Mouse (Mus musculus) small intestine, adult 2 months (tissue): ENCODE data around the gene Arrdc5. TPM values are rescaled to one million over a fixed set of nuclear protein-coding genes. Genes with fewer than 3 reads are reported as not detected.

Source experiments
- H3K27ac ChIP-seq: fragments of 200-500 bp; 2 replicates; pipeline ENCODE4 v1.5.1; 2012; ENCODE audit warnings: low read depth, low read length, control low read depth, inconsistent platforms; ENCODE audit not compliant: insufficient read depth
- H3K27me3 ChIP-seq: fragments of 200-500 bp; 2 replicates; pipeline ENCODE4 v1.6.1; 2012; ENCODE audit warnings: mild to moderate bottlenecking, moderate library complexity, low read length, inconsistent platforms; ENCODE audit not compliant: control insufficient read depth, insufficient read depth
- H3K36me3 ChIP-seq: fragments of 200-500 bp; 2 replicates; pipeline ENCODE4 v1.6.1; 2012; ENCODE audit warnings: mild to moderate bottlenecking, low read length, control low read depth, inconsistent platforms; ENCODE audit not compliant: control insufficient read depth, insufficient read depth
- H3K4me1 ChIP-seq: fragments of 200-500 bp; 2 replicates; pipeline ENCODE4 v1.6.1; 2012; ENCODE audit warnings: low read length, inconsistent platforms, mixed read lengths; ENCODE audit not compliant: control insufficient read depth, insufficient read depth, insufficient read length
- H3K4me3 ChIP-seq: fragments of 200-500 bp; 2 replicates; pipeline ENCODE4 v1.5.1; 2012; ENCODE audit warnings: low read depth, mild to moderate bottlenecking, control low read depth, inconsistent platforms, low read length, moderate library complexity
- CTCF ChIP-seq: fragments of 200-500 bp; IDR thresholded peaks from 2 replicates; pipeline ENCODE4 v1.5.1; 2012; ENCODE audit warnings: low read depth, mild to moderate bottlenecking, control low read depth, inconsistent platforms, low read length, moderate library complexity, mixed read lengths; ENCODE audit not compliant: insufficient replicate concordance, insufficient read length; ENCODE audit errors: extremely low read depth
- POLR2A ChIP-seq: fragments of 200-500 bp; IDR thresholded peaks from 2 replicates; pipeline ENCODE4 v1.6.1; 2012; ENCODE audit warnings: low read depth, mild to moderate bottlenecking, control low read depth, inconsistent platforms, low read length, moderate library complexity
- WGBS: fragments of 180-500 bp; shearing (Covaris S2); methylation state at CpG from one replicate; pipeline ENCODE4 v1.1.7; 2018; 5-methylcytosine and 5-hydroxymethylcytosine counted together
- polyA plus RNA-seq: library from polyadenylated mRNA; depleted of rRNA; stranded (reverse); fragments of >200 nt; gene quantifications from 2 replicates; pipeline ENCODE4 v1.2.3, GENCODE M21; 2012

Arrdc5 gene
- polyA plus RNA-seq, 1 experiment, result not detected

GRCm38 (mm10) chr17:56325450-56326152, 25.5 kb upstream of the Arrdc5 start, which contains the start of gene Kdm4b:
TSS of gene Kdm4b (plus strand) at chr17:56326062.
- Histone ChIP-seq H3K27ac (peak within 1 kb of the TSS; percentile 48), H3K4me3 (peak within 1 kb of the TSS; percentile 79), H3K4me1 (peaks cover 8% of the 10 kb centered on the region; the same call in 1 of the 2 replicates), H3K27me3 (no peaks in the 10 kb centered on the region), H3K36me3 (no peaks in the 10 kb centered on the region; the same call in 1 of the 2 replicates)
- TF ChIP-seq POLR2A (peak; percentile 87), CTCF (no peak)
- under 1% methylated on average over 57 of the region's 57 CpGs for WGBS

GRCm38 (mm10) chr17:56324419-56324818, 24.3 kb upstream of the Arrdc5 start:
- WGBS, result 73% methylated on average over 3 of the region's 3 CpGs
- Histone ChIP-seq H3K36me3 (no peaks in the 10 kb centered on the region; the same call in 1 of the 2 replicates), H3K4me1 (peaks cover 8% of the 10 kb centered on the region; the same call in 1 of the 2 replicates), H3K27me3 (no peaks in the 10 kb centered on the region), H3K4me3 (no peak overlapping the region), H3K27ac (no peak overlapping the region)
- no peak for TF ChIP-seq CTCF
- TF ChIP-seq POLR2A, result no peak

GRCm38 (mm10) chr17:56309191-56309945, 9.3 kb upstream of the Arrdc5 start:
- TF ChIP-seq POLR2A (no peak), CTCF (no peak)
- Histone ChIP-seq H3K4me3 (no peak overlapping the region), H3K27ac (no peak overlapping the region), H3K4me1 (peaks cover 10% of the 10 kb centered on the region), H3K36me3 (peaks cover 7% of the 10 kb centered on the region; the same call in 1 of the 2 replicates), H3K27me3 (no peaks in the 10 kb centered on the region)
- whole genome bisulfite sequencing, result 87% methylated on average over 15 of the region's 15 CpGs

GRCm38 (mm10) chr17:56308088-56308487, 8.0 kb upstream of the Arrdc5 start:
- TF ChIP-seq CTCF (no peak), POLR2A (no peak)
- WGBS, result 53% methylated on average over 6 of the region's 6 CpGs
- Histone ChIP-seq H3K27ac (no peak overlapping the region), H3K36me3 (peaks cover 6% of the 10 kb centered on the region; the same call in 1 of the 2 replicates), H3K27me3 (no peaks in the 10 kb centered on the region), H3K4me1 (peaks cover 16% of the 10 kb centered on the region), H3K4me3 (no peak overlapping the region)

- Histone ChIP-seq H3K27ac (no peak overlapping the region), H3K27me3 (no peaks in the 10 kb centered on the region), H3K4me3 (no peak overlapping the region), H3K36me3 (no peaks in the 10 kb centered on the region), H3K4me1 (peaks cover 22% of the 10 kb centered on the region)
- TF ChIP-seq POLR2A (no peak), CTCF (peak; percentile 50; the same call in 1 of the 2 replicates)
- WGBS, result 50% methylated on average over 8 of the region's 8 CpGs
These were observed 5.7 kb upstream of the Arrdc5 start for GRCm38 (mm10) chr17:56305826-56306225.

GRCm38 (mm10) chr17:56305156-56305555, 5.1 kb upstream of the Arrdc5 start:
- H3K4me3 ChIP-seq, result peak overlapping the region; percentile 82
- TF ChIP-seq CTCF, result no peak
- TF ChIP-seq POLR2A, result no peak
- H3K27ac ChIP-seq, result no peak overlapping the region

GRCm38 (mm10) chr17:56304718-56305117, 4.6 kb upstream of the Arrdc5 start:
- Histone ChIP-seq H3K27ac (no peak overlapping the region), H3K27me3 (no peaks in the 10 kb centered on the region), H3K4me1 (peaks cover 22% of the 10 kb centered on the region), H3K36me3 (no peaks in the 10 kb centered on the region), H3K4me3 (peak overlapping the region; percentile 82)
- 8% methylated on average over 11 of the region's 11 CpGs for WGBS
- no peak for TF ChIP-seq POLR2A
- TF ChIP-seq CTCF, result no peak

More at GRCm38 (mm10) chr17:56305156-56305555, 5.1 kb upstream of the Arrdc5 start:
- Histone ChIP-seq H3K36me3 (no peaks in the 10 kb centered on the region), H3K27me3 (no peaks in the 10 kb centered on the region), H3K4me1 (peaks cover 22% of the 10 kb centered on the region)
- WGBS, result 30% methylated on average over 9 of the region's 9 CpGs
